Mouse (Mus musculus) bone marrow macrophage, adult 2 months (primary cell): ENCODE measurements at regions not wholly inside any gene's neighbourhood (a gene's known extent, or its start where the extent isn't known, plus 50 kb on each side); places are given as distances from the start of the nearest gene placed in this dataset.

Source experiments
- CTCF ChIP-seq: IDR thresholded peaks from 2 replicates; pipeline ENCODE4 v1.5.1; 2012; ENCODE audit warnings: low read depth, mild to moderate bottlenecking, low read length, moderate library complexity
- POLR2A ChIP-seq: IDR thresholded peaks from 2 replicates; pipeline ENCODE4 v1.6.1; 2012; ENCODE audit warnings: mild to moderate bottlenecking, low read depth, low read length, borderline replicate concordance

DNA sequence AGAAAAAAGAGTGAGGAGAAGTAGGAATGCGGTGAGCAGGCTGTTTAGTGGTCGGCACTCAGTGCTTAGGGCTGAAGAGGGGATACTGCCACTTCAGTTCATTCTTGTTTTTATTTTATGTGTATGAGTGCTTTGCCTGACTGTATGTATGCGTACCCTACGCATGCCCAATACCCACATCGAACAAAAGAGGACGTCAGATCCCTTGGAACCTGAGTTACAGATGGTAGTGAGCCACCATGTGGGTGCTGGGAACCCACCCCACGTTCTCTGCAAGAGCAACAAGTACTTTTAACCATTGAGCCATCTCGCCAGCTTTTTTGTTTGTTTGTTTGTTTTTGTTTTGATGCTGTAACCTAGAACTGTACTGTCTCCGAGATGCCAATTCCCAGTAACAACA, 65.5 kb downstream of the Ccdc54 start:
- TF ChIP-seq POLR2A (no peak), CTCF (no peak)
